Mouse (Mus musculus): ENCODE measurements around the gene Ankrd13b. TPM values are rescaled to one million over a fixed set of nuclear protein-coding genes. Genes with fewer than 3 reads are reported as not detected.
"Not testable (repeated sequence)": the region's sequence is repeated elsewhere in the genome, so short reads cannot be mapped to it uniquely, and the experiment has no call there.

Ankrd13b gene
- total RNA-seq (2014; fragmentation: Nextera tagmentation), result 1.3 TPM in 1 of 2 replicates, not detected in the other
- total RNA-seq (2017), result 0.12 TPM in 1 of 2 replicates, not detected in the other
- polyA plus RNA-seq (2012), result 0.36 and 0.41 TPM in 2 replicates

DNA sequence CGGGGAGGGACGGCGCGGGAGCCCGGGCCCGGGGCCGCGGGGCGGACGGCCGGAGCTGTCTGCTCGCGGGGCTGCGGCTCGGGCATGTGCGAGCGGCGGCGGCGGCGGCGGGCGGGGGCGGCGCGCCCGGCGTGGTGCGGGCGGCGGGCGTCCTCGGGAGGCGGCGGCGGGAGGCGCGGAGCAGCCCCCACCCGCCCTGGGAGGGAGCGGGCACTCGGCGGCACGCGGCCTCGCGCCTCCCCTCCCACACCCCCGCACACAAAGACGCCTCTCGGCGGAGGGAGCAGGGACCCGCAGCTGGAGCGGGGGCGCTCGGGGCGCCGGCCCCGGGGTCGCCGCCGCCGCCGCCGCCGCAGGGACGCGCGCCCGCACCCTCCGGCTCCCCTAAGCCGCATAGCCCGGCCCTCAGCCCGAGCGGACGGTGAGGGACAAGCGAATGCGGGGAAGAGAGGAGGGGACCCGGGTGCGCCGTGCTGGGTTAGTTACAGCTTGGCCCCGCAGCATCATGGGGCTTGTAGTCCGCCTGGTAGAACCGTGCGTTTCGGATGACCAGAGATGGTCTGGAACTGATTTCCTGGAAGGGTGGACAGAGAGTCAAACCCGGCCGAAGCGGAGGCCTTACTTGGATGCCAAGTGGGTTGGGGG, at the start of gene Ankrd13b:
Gene Ankrd13b (minus strand): TSS at position 88 of the 645 bp plus-strand sequence.
- H3K27me3 ChIP-seq (ENCODE audit: insufficient read depth, low read length), result peaks cover 58% of the 10 kb centered on the region
- peaks cover under 1% of the 10 kb centered on the region for H3K36me3 ChIP-seq (replicated peaks)
- peaks cover 48% of the 10 kb centered on the region for H3K4me1 ChIP-seq (ENCODE audit: insufficient read depth, low read depth, low read length)
- no peak for DNase-seq (ENCODE audit: low spot score)
- H3K9me3 ChIP-seq (replicated peaks), result 0 out of 2 replicates have a peak, but pooled peaks cover 5% of the 10 kb centered on the region
- H3K4me3 ChIP-seq (ENCODE audit: low read depth, low read length), result peak within 1 kb of the TSS; percentile 69
- TF ChIP-seq TAL1 (conservative IDR thresholded peaks at IDR 0.05; ENCODE audit: low read depth, low read length), result no peak
- TF ChIP-seq POLR2AphosphoS5 (IDR thresholded peaks at IDR 0.05; ENCODE audit: insufficient replicate concordance, low read depth, low read length), result no peak
- no peak for TF ChIP-seq GATA1 (IDR thresholded peaks at IDR 0.05; ENCODE audit: borderline replicate concordance, low read length)
- no peak for TF ChIP-seq GATA2 (IDR thresholded peaks at IDR 0.05; ENCODE audit: borderline replicate concordance, low read depth, low read length)
- no peak for TF ChIP-seq CTCF (IDR thresholded peaks at IDR 0.05; ENCODE audit: low read depth, low read length)
- ATAC-seq (ENCODE audit: extremely low read depth, insufficient number of reproducible peaks, low FRiP score, poor library complexity, severe bottlenecking), result no peak

- DNase-seq (ENCODE audit: low spot score), result no peak
- no peaks in the 10 kb centered on the region for H3K9me3 ChIP-seq (replicated peaks)
- no peak overlapping the region for H3K4me3 ChIP-seq (ENCODE audit: low read depth, low read length)
- no peaks in the 10 kb centered on the region for H3K27me3 ChIP-seq (ENCODE audit: insufficient read depth, low read length)
- H3K4me1 ChIP-seq (ENCODE audit: insufficient read depth, low read depth, low read length), result no peaks in the 10 kb centered on the region
- H3K36me3 ChIP-seq (replicated peaks), result peaks cover 45% of the 10 kb centered on the region
- ATAC-seq (ENCODE audit: extremely low read depth, insufficient number of reproducible peaks, low FRiP score, poor library complexity, severe bottlenecking), result no peak
- TF ChIP-seq GATA2 (IDR thresholded peaks at IDR 0.05; ENCODE audit: borderline replicate concordance, low read depth, low read length) (no peak), CTCF (IDR thresholded peaks at IDR 0.05; ENCODE audit: low read depth, low read length) (no peak), TAL1 (conservative IDR thresholded peaks at IDR 0.05; ENCODE audit: low read depth, low read length) (no peak), GATA1 (IDR thresholded peaks at IDR 0.05; ENCODE audit: borderline replicate concordance, low read length) (no peak), POLR2AphosphoS5 (IDR thresholded peaks at IDR 0.05; ENCODE audit: insufficient replicate concordance, low read depth, low read length) (no peak)
Observed at GRCm38 (mm10) chr11:77532202-77532846, 42.8 kb upstream of the Ankrd13b start.

GRCm38 (mm10) chr11:77530862-77531261, 41.4 kb upstream of the Ankrd13b start:
- TF ChIP-seq GATA2 (IDR thresholded peaks at IDR 0.05; ENCODE audit: borderline replicate concordance, low read depth, low read length), result no peak
- TF ChIP-seq CTCF (IDR thresholded peaks at IDR 0.05; ENCODE audit: low read depth, low read length), result no peak
- no peak for ATAC-seq (ENCODE audit: extremely low read depth, insufficient number of reproducible peaks, low FRiP score, poor library complexity, severe bottlenecking)
- DNase-seq (ENCODE audit: low spot score), result no peak
- Histone ChIP-seq H3K4me3 (ENCODE audit: low read depth, low read length) (no peak overlapping the region), H3K36me3 (replicated peaks) (peaks cover 32% of the 10 kb centered on the region), H3K4me1 (ENCODE audit: insufficient read depth, low read depth, low read length) (peaks cover 3% of the 10 kb centered on the region; the same call in 1 of the 2 replicates), H3K27me3 (ENCODE audit: insufficient read depth, low read length) (no peaks in the 10 kb centered on the region), H3K9me3 (replicated peaks) (no peaks in the 10 kb centered on the region)

GRCm38 (mm10) chr11:77529644-77530043, 40.2 kb upstream of the Ankrd13b start:
- DNase-seq (ENCODE audit: low spot score) (no peak), ATAC-seq (ENCODE audit: extremely low read depth, insufficient number of reproducible peaks, low FRiP score, poor library complexity, severe bottlenecking) (no peak)
- no peaks in the 10 kb centered on the region for H3K27me3 ChIP-seq (ENCODE audit: insufficient read depth, low read length)
- peaks cover 3% of the 10 kb centered on the region; the same call in 1 of the 2 replicates for H3K4me1 ChIP-seq (ENCODE audit: insufficient read depth, low read depth, low read length)
- peaks cover 25% of the 10 kb centered on the region for H3K36me3 ChIP-seq (replicated peaks)
- H3K9me3 ChIP-seq (replicated peaks), result no peaks in the 10 kb centered on the region
- H3K4me3 ChIP-seq (ENCODE audit: low read depth, low read length), result no peak overlapping the region
- TF ChIP-seq GATA2 (IDR thresholded peaks at IDR 0.05; ENCODE audit: borderline replicate concordance, low read depth, low read length) (no peak), TAL1 (conservative IDR thresholded peaks at IDR 0.05; ENCODE audit: low read depth, low read length) (no peak), POLR2AphosphoS5 (IDR thresholded peaks at IDR 0.05; ENCODE audit: insufficient replicate concordance, low read depth, low read length) (no peak), GATA1 (IDR thresholded peaks at IDR 0.05; ENCODE audit: borderline replicate concordance, low read length) (no peak), CTCF (IDR thresholded peaks at IDR 0.05; ENCODE audit: low read depth, low read length) (no peak)

- H3K36me3 ChIP-seq (replicated peaks), result peaks cover 17% of the 10 kb centered on the region
- H3K4me3 ChIP-seq (ENCODE audit: low read depth, low read length); DNase-seq (ENCODE audit: low spot score); ATAC-seq (ENCODE audit: extremely low read depth, insufficient number of reproducible peaks, low FRiP score, poor library complexity, severe bottlenecking); H3K4me1 ChIP-seq (ENCODE audit: insufficient read depth, low read depth, low read length); H3K9me3 ChIP-seq (replicated peaks); H3K27me3 ChIP-seq (ENCODE audit: insufficient read depth, low read length): not testable (repeated sequence)
Observed at GRCm38 (mm10) chr11:77528420-77528819, 38.9 kb upstream of the Ankrd13b start.

DNA sequence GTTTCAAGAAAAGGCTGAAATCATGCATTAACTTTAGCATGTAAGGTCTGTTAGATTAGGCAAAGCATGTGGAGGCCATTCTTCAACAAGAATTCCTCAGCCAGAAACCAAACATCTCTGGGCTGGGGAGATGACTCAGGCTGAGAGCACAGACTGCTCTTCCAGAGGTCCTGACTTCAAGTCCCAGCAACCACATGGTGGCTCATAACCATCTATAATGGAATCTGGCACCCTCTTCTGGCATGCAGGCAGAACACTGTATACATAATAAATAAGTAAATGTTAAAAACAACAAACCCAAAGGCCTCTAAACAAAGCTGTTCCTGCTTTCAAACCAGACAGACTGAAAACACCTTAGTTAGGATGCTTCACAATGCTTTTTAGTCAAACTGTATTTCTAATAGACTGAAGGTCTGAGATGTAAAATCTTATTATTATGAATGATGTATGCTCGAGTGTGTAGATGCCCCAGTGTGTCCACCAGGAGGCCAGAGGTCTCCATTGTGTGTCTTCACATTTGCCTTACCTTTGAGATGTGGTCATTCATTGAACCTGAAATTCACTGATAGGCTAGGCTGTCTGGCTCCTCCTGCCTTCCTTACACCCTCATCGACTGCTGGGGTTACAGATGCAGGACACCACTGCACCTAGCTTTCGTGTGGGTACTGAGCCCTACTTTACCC, 36.5 kb upstream of the Ankrd13b start:
- ATAC-seq (ENCODE audit: extremely low read depth, insufficient number of reproducible peaks, low FRiP score, poor library complexity, severe bottlenecking) (no peak), DNase-seq (ENCODE audit: low spot score) (no peak)
- TF ChIP-seq CTCF (IDR thresholded peaks at IDR 0.05; ENCODE audit: low read depth, low read length) (no peak), POLR2AphosphoS5 (IDR thresholded peaks at IDR 0.05; ENCODE audit: insufficient replicate concordance, low read depth, low read length) (no peak), GATA2 (IDR thresholded peaks at IDR 0.05; ENCODE audit: borderline replicate concordance, low read depth, low read length) (no peak), TAL1 (conservative IDR thresholded peaks at IDR 0.05; ENCODE audit: low read depth, low read length) (no peak), GATA1 (IDR thresholded peaks at IDR 0.05; ENCODE audit: borderline replicate concordance, low read length) (no peak)
- Histone ChIP-seq H3K4me3 (ENCODE audit: low read depth, low read length) (no peak overlapping the region), H3K36me3 (replicated peaks) (peaks cover 8% of the 10 kb centered on the region), H3K4me1 (ENCODE audit: insufficient read depth, low read depth, low read length) (peaks cover 8% of the 10 kb centered on the region; the same call in 1 of the 2 replicates), H3K27me3 (ENCODE audit: insufficient read depth, low read length) (peaks cover 6% of the 10 kb centered on the region), H3K9me3 (replicated peaks) (no peaks in the 10 kb centered on the region)

All from G1E (cell line).